Mouse (Mus musculus) forebrain, embryonic 13.5 days (tissue): ENCODE measurements at regions not wholly inside any gene's neighbourhood (a gene's known extent, or its start where the extent isn't known, plus 50 kb on each side); places are given as distances from the start of the nearest gene placed in this dataset.

Experiments used
- ATAC-seq: fragments of 200-750 bp; cut with Nextera tagmentation; 2 replicates; pipeline ENCODE4 v1.8.0; 2017
- H3K27ac ChIP-seq: fragments of 300-500 bp; sonication (generic); 2 replicates; pipeline ENCODE4 v1.5.1; 2015; ENCODE audit warnings: inconsistent platforms, mild to moderate bottlenecking, moderate library complexity
- H3K27me3 ChIP-seq: fragments of 300-500 bp; sonication (generic); 2 replicates; pipeline ENCODE4 v1.6.1; 2015; ENCODE audit warnings: mild to moderate bottlenecking, inconsistent platforms
- H3K36me3 ChIP-seq: fragments of 300-500 bp; sonication (generic); 2 replicates; pipeline ENCODE4 v1.6.1; 2015; ENCODE audit warnings: mild to moderate bottlenecking, inconsistent platforms; ENCODE audit not compliant: poor library complexity, severe bottlenecking
- H3K4me1 ChIP-seq: fragments of 300-500 bp; sonication (generic); 2 replicates; pipeline ENCODE4 v1.6.1; 2015; ENCODE audit warnings: inconsistent platforms
- H3K4me2 ChIP-seq: fragments of 300-500 bp; sonication (generic); 2 replicates; pipeline ENCODE4 v1.6.1; 2015; ENCODE audit warnings: inconsistent platforms, mild to moderate bottlenecking, moderate library complexity
- H3K4me3 ChIP-seq: fragments of 300-500 bp; sonication (generic); 2 replicates; pipeline ENCODE4 v1.5.1; 2015; ENCODE audit warnings: mild to moderate bottlenecking, inconsistent platforms
- H3K9ac ChIP-seq: fragments of 300-500 bp; sonication (generic); 2 replicates; pipeline ENCODE4 v1.6.1; 2015; ENCODE audit warnings: mild to moderate bottlenecking, inconsistent platforms
- H3K9me3 ChIP-seq: fragments of 300-500 bp; sonication (generic); replicated peaks from 2 replicates; pipeline ENCODE4 v1.6.1; 2016; ENCODE audit warnings: inconsistent platforms
- WGBS: fragments of 180-500 bp; shearing (Covaris S2); methylation state at CpG from one replicate; pipeline ENCODE4 v1.1.7; 2015; 5-methylcytosine and 5-hydroxymethylcytosine counted together

DNA sequence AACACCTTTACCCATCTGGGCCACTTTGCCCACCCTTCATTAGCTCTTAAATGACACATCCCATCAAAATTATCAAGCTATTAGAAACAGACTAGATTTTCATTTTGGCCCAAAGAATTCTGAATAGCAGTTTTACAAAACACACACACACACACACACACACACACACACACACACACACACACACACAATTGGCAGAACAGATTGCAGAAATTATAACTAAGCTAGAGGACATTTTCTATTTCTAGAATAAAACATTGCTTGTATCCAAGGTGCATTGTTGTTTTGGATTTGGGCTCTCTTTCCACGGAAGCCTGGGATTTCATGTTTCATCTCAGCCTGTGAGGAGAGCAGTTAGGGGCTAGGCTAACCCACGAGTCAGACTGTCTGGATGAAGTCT is 455.1 kb downstream of the Etnk1 start:
- Histone ChIP-seq H3K4me2 (no peak overlapping the region), H3K4me3 (no peak overlapping the region), H3K9ac (no peak overlapping the region), H3K36me3 (no peaks in the 10 kb centered on the region), H3K27ac (no peak overlapping the region), H3K27me3 (no peaks in the 10 kb centered on the region), H3K9me3 (no peaks in the 10 kb centered on the region), H3K4me1 (no peaks in the 10 kb centered on the region)
- 77% methylated on average over 2 of the region's 2 CpGs for WGBS
- no peak for ATAC-seq

- WGBS = 90% methylated on average over 3 of the region's 3 CpGs
Observed at GRCm38 (mm10) chr6:143624901-143625300, 457.9 kb downstream of the Etnk1 start.

GRCm38 (mm10) chr6:143631581-143631980 is 464.6 kb downstream of the Etnk1 start:
- WGBS = 80% methylated on average over 7 of the region's 7 CpGs
- H3K9me3 ChIP-seq = no peaks in the 10 kb centered on the region
- H3K27me3 ChIP-seq = no peaks in the 10 kb centered on the region
- H3K4me3 ChIP-seq = no peak overlapping the region
- no peaks in the 10 kb centered on the region for H3K4me1 ChIP-seq
- no peak for ATAC-seq
- no peak overlapping the region for H3K4me2 ChIP-seq
- H3K36me3 ChIP-seq = no peaks in the 10 kb centered on the region
- no peak overlapping the region for H3K27ac ChIP-seq
- H3K9ac ChIP-seq = no peak overlapping the region

More at GRCm38 (mm10) chr6:143624901-143625300, 457.9 kb downstream of the Etnk1 start:
- H3K4me1 ChIP-seq = no peaks in the 10 kb centered on the region
- no peak overlapping the region for H3K9ac ChIP-seq
- H3K9me3 ChIP-seq = no peaks in the 10 kb centered on the region
- H3K4me2 ChIP-seq = no peak overlapping the region
- no peak for ATAC-seq
- no peak overlapping the region for H3K27ac ChIP-seq
- no peaks in the 10 kb centered on the region for H3K27me3 ChIP-seq
- no peaks in the 10 kb centered on the region for H3K36me3 ChIP-seq
- H3K4me3 ChIP-seq = no peak overlapping the region

DNA sequence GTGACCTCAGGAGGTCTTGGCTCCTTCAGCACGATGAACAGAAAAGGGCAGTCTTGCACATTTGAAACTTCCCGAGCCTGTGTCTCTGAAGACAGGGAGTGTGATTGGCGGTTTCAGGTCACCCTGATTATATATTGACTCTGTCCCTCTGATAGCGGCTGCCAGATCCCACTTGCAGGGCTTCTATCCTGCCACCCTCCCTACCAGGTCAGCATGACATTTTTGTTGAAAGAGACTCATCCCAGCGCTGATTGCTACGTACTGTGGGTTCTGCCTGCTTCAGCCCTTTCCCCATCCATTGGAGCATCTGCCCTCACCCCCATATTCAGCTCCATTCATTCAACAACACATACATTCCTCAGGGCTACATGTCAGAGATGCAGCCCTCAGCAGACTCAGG is 466.7 kb downstream of the Etnk1 start:
- ATAC-seq = no peak
- Histone ChIP-seq H3K27me3 (no peaks in the 10 kb centered on the region), H3K9ac (no peak overlapping the region), H3K4me3 (no peak overlapping the region), H3K36me3 (no peaks in the 10 kb centered on the region), H3K27ac (no peak overlapping the region), H3K9me3 (no peaks in the 10 kb centered on the region), H3K4me1 (0 out of 2 replicates have a peak, but pooled peaks cover 2% of the 10 kb centered on the region), H3K4me2 (no peak overlapping the region)
- 73% methylated on average over 6 of the region's 6 CpGs for WGBS

- Histone ChIP-seq H3K27me3 (no peaks in the 10 kb centered on the region), H3K9ac (no peak overlapping the region), H3K4me1 (0 out of 2 replicates have a peak, but pooled peaks cover 2% of the 10 kb centered on the region), H3K4me2 (no peak overlapping the region), H3K4me3 (no peak overlapping the region), H3K27ac (no peak overlapping the region), H3K36me3 (no peaks in the 10 kb centered on the region), H3K9me3 (no peaks in the 10 kb centered on the region)
- ATAC-seq = no peak
- 92% methylated on average over 10 of the region's 10 CpGs for WGBS
Observed at GRCm38 (mm10) chr6:143634334-143634733, 467.3 kb downstream of the Etnk1 start.

DNA sequence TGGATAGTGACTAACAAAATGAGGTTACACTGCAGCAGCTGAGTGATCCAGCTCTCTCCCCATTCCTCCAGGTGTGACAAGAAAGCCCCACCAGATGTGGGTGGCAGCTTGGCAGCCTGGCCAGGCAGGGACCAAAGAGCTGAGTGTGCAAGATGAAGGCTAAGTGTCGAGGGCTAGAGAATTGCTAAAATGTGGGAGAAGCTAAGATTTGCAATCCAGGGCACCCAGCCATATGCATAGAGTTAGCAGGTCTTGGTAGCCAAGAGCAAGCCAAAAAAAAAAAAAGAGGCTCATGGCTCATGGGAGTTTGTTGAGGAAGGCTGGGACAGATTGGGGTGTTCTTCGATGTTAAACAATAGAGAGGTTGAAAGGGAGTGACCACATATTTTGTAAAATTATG is 468.0 kb downstream of the Etnk1 start:
- no peaks in the 10 kb centered on the region for H3K27me3 ChIP-seq
- no peak overlapping the region for H3K9ac ChIP-seq
- H3K27ac ChIP-seq = no peak overlapping the region
- H3K36me3 ChIP-seq = no peaks in the 10 kb centered on the region
- ATAC-seq = no peak
- no peak overlapping the region for H3K4me3 ChIP-seq
- H3K9me3 ChIP-seq = no peaks in the 10 kb centered on the region
- H3K4me1 ChIP-seq = 0 out of 2 replicates have a peak, but pooled peaks cover 2% of the 10 kb centered on the region
- no peak overlapping the region for H3K4me2 ChIP-seq
- WGBS = 93% methylated on average over 2 of the region's 2 CpGs

DNA sequence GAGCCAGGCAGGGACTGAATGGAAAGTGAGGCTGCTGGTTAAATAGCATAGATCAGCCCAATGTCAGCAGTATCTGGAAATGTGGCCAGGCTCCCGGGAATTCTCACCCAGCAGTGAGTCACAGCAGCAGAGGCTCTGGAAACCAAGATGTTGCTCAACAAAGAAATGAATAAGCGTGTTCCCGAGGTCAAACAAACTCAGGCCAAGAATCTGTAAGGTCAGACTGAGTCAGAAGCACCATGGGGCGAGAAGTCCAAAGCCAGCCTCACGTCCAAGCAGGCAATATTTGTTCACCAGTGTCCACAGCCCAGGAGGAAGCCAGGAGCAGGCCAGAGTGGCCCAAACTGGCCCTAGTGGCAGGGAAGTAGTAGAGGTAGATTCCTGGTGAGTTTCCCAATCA is 473.6 kb downstream of the Etnk1 start:
- Histone ChIP-seq H3K9ac (no peak overlapping the region), H3K4me2 (no peak overlapping the region), H3K36me3 (no peaks in the 10 kb centered on the region), H3K27me3 (no peaks in the 10 kb centered on the region), H3K9me3 (no peaks in the 10 kb centered on the region), H3K4me1 (0 out of 2 replicates have a peak, but pooled peaks cover 2% of the 10 kb centered on the region), H3K4me3 (no peak overlapping the region), H3K27ac (no peak overlapping the region)
- ATAC-seq = no peak
- WGBS = 93% methylated on average over 5 of the region's 5 CpGs

DNA sequence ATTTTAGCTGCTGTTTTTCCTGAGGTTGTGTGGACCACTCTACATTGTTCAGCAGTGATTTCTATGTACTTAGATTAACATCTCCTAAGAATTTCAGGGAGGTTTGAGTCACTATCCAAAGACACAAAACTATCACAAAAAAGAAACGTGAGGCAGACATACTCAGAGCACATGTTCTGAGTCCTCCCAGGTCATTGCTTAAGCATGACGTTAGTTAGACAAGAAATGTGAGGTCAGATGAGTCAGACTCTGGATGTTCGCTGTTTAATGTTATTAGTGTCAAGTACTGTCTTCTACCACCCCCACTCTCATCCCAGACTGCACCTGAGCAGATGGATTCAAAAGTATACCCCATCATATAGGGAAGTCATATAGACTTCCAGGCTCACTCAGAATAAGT is 475.0 kb downstream of the Etnk1 start:
- WGBS = 93% methylated on average over 3 of the region's 3 CpGs
- Histone ChIP-seq H3K27me3 (no peaks in the 10 kb centered on the region), H3K9me3 (no peaks in the 10 kb centered on the region), H3K4me2 (no peak overlapping the region), H3K36me3 (no peaks in the 10 kb centered on the region), H3K27ac (no peak overlapping the region), H3K9ac (no peak overlapping the region), H3K4me3 (no peak overlapping the region), H3K4me1 (0 out of 2 replicates have a peak, but pooled peaks cover 2% of the 10 kb centered on the region)
- no peak for ATAC-seq

DNA sequence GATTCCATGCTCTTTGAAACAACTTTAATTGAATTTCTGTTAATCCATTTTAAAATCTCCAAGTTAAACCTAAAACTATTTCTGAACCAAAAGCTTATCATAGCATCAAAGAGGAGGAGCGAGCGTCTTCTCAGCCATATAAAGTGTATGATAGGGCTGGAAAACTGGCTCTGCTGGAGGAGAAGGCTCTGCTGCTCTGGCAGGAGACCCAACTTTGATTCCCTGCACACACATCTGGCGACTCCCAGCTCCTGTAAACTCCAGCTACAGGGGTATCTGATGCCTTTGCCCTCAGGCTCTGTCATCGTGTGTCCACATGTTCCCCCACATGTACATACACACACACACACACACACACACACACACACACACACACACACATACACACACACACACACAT is 479.0 kb downstream of the Etnk1 start:
- Histone ChIP-seq H3K9me3 (no peaks in the 10 kb centered on the region), H3K4me2 (no peak overlapping the region), H3K27ac (no peak overlapping the region), H3K27me3 (no peaks in the 10 kb centered on the region), H3K36me3 (no peaks in the 10 kb centered on the region), H3K4me1 (no peaks in the 10 kb centered on the region), H3K4me3 (no peak overlapping the region), H3K9ac (no peak overlapping the region)
- 85% methylated on average over 4 of the region's 4 CpGs for WGBS
- no peak for ATAC-seq

DNA sequence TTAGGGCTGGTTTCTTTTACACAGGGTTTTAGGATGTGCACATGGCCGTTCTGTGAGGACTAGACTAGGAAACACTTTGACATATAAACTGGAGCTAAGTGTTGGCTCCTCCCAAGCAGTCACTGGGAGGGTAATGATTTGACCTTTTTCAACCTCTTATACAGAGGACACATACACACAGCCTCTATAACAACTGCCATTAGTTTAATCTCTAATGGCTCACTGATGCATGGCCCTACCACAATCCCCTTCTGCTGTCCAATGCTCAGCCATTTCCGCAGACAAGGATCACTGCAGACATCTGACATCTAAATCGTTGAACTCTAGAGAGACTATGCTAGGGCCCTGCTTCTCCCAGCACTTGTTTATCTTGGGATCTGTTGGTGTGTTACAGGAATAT is 481.5 kb downstream of the Etnk1 start:
- no peaks in the 10 kb centered on the region for H3K4me1 ChIP-seq
- no peak for ATAC-seq
- no peak overlapping the region for H3K27ac ChIP-seq
- no peaks in the 10 kb centered on the region for H3K27me3 ChIP-seq
- no peak overlapping the region for H3K4me3 ChIP-seq
- H3K9ac ChIP-seq = no peak overlapping the region
- H3K9me3 ChIP-seq = peaks cover 9% of the 10 kb centered on the region
- peaks cover 2% of the 10 kb centered on the region; the same call in 1 of the 2 replicates for H3K36me3 ChIP-seq
- 81% methylated on average over 3 of the region's 3 CpGs for WGBS
- no peak overlapping the region for H3K4me2 ChIP-seq

DNA sequence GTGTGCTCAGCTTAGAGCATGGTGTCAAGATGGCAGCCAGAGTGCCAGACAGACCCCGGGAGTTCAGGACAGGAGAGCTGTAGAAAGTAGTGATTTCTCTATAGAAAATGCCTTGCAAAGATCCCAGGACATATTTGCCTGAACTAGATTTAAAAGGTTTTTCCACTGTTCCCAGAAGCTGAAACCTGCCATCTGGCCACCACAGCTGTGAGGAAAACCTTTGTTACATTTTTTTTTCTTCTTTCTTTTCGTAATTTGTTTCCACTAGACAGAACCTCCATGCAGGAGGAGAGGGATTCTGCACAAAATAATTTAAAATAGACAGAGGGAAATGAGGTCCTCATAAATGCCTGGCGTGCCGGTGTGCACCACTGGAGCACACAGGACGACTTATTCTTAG is 489.6 kb downstream of the Etnk1 start:
- Histone ChIP-seq H3K27ac (no peak overlapping the region; the same call in 1 of the 2 replicates), H3K4me2 (no peak overlapping the region), H3K27me3 (no peaks in the 10 kb centered on the region), H3K4me1 (peaks cover 9% of the 10 kb centered on the region; the same call in 1 of the 2 replicates), H3K4me3 (no peak overlapping the region), H3K36me3 (peaks cover 4% of the 10 kb centered on the region; the same call in 1 of the 2 replicates), H3K9ac (no peak overlapping the region), H3K9me3 (peaks cover 11% of the 10 kb centered on the region)
- no peak for ATAC-seq
- WGBS = 53% methylated on average over 5 of the region's 5 CpGs

DNA sequence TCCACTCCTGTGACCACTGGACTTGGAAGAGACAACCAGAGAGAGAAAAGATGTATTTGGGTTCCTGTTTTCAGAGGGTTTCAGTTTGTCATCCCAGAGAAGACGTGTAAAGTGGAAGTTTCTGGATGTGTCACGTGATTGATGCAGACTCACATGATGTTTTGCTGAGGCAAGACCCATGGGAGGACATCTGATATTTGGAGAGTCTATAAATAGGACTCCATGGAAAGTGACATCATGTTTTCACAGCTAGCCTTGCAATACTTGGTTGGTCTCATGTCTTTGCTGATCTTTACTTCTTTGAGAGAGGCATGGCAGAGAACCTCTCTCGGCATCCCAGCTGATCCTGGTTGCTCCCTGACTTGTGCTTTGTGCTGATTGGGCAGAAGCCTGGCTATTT is 493.8 kb downstream of the Etnk1 start:
- H3K27me3 ChIP-seq = no peaks in the 10 kb centered on the region
- H3K27ac ChIP-seq = no peak overlapping the region
- no peak overlapping the region for H3K9ac ChIP-seq
- no peaks in the 10 kb centered on the region for H3K36me3 ChIP-seq
- no peak overlapping the region for H3K4me2 ChIP-seq
- peaks cover 9% of the 10 kb centered on the region; the same call in 1 of the 2 replicates for H3K4me1 ChIP-seq
- no peak for ATAC-seq
- no peaks in the 10 kb centered on the region for H3K9me3 ChIP-seq
- no peak overlapping the region for H3K4me3 ChIP-seq
- 87% methylated on average over 3 of the region's 3 CpGs for WGBS

- Histone ChIP-seq H3K36me3 (no peaks in the 10 kb centered on the region), H3K4me3 (no peak overlapping the region)
- WGBS = 88% methylated on average over 7 of the region's 7 CpGs
Observed at GRCm38 (mm10) chr6:143663306-143663705, 496.3 kb downstream of the Etnk1 start.

More at GRCm38 (mm10) chr6:143663306-143663705, 496.3 kb downstream of the Etnk1 start:
- ATAC-seq = no peak
- H3K27me3 ChIP-seq = no peaks in the 10 kb centered on the region
- H3K9ac ChIP-seq = no peak overlapping the region
- no peaks in the 10 kb centered on the region for H3K4me1 ChIP-seq
- no peak overlapping the region for H3K4me2 ChIP-seq
- H3K9me3 ChIP-seq = 0 out of 2 replicates have a peak, but pooled peaks cover 5% of the 10 kb centered on the region
- H3K27ac ChIP-seq = no peak overlapping the region
